Mouse (Mus musculus) liver, embryonic 14.5 days (tissue): ENCODE data around the gene 1700001C19Rik.

Source experiments
- CTCF ChIP-seq: IDR thresholded peaks from 2 replicates; pipeline ENCODE4 v1.5.1; 2016; ENCODE audit warnings: antibody characterized with exemption, low read depth, control low read depth
- EP300 ChIP-seq: IDR thresholded peaks from 2 replicates; pipeline ENCODE4 v1.6.1; 2016; ENCODE audit warnings: antibody characterized with exemption, low read depth

DNA sequence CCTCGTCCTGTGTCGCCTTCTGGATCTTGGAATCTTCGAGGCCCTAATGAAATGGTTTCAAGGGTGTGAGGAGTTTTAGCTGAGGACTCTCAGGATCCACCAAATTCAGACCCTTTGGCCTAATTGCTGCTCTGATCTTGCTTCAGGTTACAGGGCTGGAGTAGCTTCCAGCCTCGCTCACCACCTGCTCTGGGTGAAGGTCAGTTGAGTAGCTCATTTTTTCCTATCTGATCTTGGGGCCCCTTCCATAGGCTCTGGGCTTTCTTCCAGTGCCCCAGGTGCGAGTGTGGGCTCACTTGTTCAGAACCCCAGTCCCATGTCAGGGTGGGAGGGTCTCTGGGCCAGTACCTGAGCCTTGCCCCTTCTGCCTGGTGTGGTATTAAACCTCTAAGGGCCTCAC is 12.3 kb upstream of the 1700001C19Rik start:
- TF ChIP-seq CTCF (no peak), EP300 (no peak)
